Mouse (Mus musculus) heart, postnatal 36 days (tissue): Measurements from ENCODE around the gene L3mbtl3. TPM values are rescaled to one million over a fixed set of nuclear protein-coding genes. Genes with fewer than 3 reads are reported as not detected.

Experiments
- DNase-seq, 2 experiments: peaks; one replicate each; pipeline ENCODE4 v3.0.0; 2021 to 2022
- intact Hi-C: fragments of 180-260 bp; cut with DNase I; formaldehyde crosslinking; loops from one replicate; pipeline ENCODE4 v1.15.1; 2025
- total RNA-seq, 2 experiments: library from RNA; stranded (reverse); gene quantifications; 2 replicates each; pipeline ENCODE4 v1.2.3; 2021

Gene L3mbtl3
- total RNA-seq, 2 experiments from 2014 or later = 7.1 to 8.7 TPM

DNA sequence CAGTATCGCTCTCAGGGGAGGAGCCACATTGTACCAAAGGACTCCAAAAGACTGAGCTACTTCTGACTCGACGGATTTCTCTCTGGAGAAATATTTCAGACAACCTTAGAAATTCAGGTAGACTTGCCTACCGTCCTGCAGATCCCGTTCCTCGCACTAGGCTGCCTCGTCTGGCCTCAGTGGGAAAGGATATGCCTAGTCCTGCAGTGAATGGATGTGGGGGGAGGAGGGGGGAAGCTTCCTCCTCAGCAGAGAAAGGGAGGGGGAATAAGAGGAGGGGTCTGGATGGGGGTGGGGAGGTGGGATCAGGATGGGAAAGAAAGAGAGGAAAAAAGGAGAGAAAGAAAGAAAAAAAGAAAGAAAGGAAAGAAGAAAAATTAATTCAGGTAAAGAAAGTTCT lies 28.2 kb downstream of the L3mbtl3 start:
- DNase-seq = no peak
- intact Hi-C loops = loop anchor here (5.0 kb wide), 1 partner anchor 665 kb away; no protein-coding TSS in a partner anchor

- DNase-seq = no peak
- intact Hi-C loops = loop anchor here (5.0 kb wide), 1 partner anchor 664 kb away; no protein-coding TSS in a partner anchor
Measured at GRCm38 (mm10) chr10:26345879-26346278, 29.9 kb downstream of the L3mbtl3 start.

GRCm38 (mm10) chr10:26337896-26338503 lies 37.8 kb downstream of the L3mbtl3 start:
- intact Hi-C loops = loop anchor here (10.0 kb wide), 1 partner anchor 1073 kb away; no protein-coding TSS in a partner anchor
- peak in 1 of 2 experiments; percentile 3 for DNase-seq

- intact Hi-C loops = loop anchor here (10.0 kb wide), 1 partner anchor 1069 kb away; no protein-coding TSS in a partner anchor
- DNase-seq = no peak
Measured at GRCm38 (mm10) chr10:26333966-26334365, 41.8 kb downstream of the L3mbtl3 start.

GRCm38 (mm10) chr10:26332781-26333180 lies 43.0 kb downstream of the L3mbtl3 start:
- intact Hi-C loops = loop anchor here (10.0 kb wide), 1 partner anchor 1068 kb away; no protein-coding TSS in a partner anchor
- DNase-seq = no peak

GRCm38 (mm10) chr10:26328843-26329242 lies 46.9 kb downstream of the L3mbtl3 start:
- intact Hi-C loops = no loop called here
- DNase-seq = no peak

- intact Hi-C loops = no loop called here
- DNase-seq = no peak
Measured at GRCm38 (mm10) chr10:26327691-26328542, 47.9 kb downstream of the L3mbtl3 start.

GRCm38 (mm10) chr10:26327291-26327690 lies 48.5 kb downstream of the L3mbtl3 start:
- DNase-seq = no peak
- intact Hi-C loops = no loop called here

DNA sequence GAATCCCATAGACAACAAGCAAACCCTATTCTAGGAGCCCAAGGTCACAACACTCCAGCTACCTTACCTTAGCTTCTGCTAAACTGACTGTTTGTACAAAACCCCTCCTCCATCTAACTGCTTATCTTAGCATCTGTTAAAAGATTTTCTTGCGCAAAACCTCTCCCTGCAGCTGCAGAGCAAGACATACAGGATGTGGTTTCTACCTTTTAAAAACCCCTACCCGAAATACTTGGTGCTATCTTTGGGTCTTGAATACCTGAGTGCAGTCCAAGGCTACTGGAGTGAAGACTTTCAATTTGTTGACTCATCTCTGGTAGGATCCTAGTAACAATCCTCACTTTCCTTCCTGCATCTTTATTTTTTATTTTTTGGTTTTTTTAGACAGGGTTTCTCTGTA lies 50.5 kb downstream of the L3mbtl3 start:
- intact Hi-C loops = no loop called here
- no peak for DNase-seq

- intact Hi-C loops = no loop called here
- DNase-seq = no peak
Measured at GRCm38 (mm10) chr10:26322344-26323051, 53.3 kb downstream of the L3mbtl3 start.

DNA sequence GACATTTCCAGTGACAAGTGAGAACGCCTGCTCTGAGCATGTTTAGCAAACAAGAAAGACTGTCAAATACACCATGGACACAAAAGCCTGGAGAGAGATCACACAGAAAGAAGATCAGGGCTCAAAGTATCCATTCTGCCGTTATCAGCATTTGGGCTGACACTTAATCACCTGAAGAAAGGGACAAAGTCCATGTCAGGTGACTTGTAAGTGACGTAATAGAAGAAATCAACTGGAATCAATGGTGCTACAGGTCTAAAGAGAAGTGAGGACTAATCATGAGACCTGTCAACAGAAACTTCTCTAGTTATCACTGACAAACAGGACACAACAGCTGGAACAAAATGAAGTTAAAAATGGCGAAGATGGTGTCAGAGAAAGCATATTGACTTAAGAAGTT lies 55.1 kb downstream of the L3mbtl3 start:
- intact Hi-C loops = no loop called here

DNA sequence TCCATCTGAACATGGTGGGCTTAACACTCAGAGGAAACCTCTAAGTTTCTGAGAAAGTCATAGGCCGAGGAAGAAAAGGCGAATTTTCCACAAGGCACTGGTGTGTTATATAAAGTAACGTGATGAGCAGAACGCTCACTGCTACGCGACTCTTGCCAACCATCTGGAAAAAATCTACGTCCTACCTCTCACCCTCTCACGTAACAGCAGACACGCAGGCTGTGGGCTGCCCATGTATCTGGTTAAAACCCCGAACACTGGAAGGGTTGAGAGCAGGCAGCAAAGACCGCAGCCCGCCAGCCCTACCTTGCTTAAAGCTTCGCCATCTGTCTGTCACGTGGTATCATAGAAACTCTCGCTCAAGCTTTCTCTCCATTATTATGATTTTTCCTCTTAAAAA lies 61.4 kb downstream of the L3mbtl3 start:
- intact Hi-C loops = no loop called here
- no peak for DNase-seq

More for the DNA sequence above, 55.1 kb downstream of the L3mbtl3 start:
- DNase-seq = no peak

GRCm38 (mm10) chr10:26303485-26303884 lies 72.3 kb downstream of the L3mbtl3 start:
- no peak for DNase-seq
- intact Hi-C loops = no loop called here

DNA sequence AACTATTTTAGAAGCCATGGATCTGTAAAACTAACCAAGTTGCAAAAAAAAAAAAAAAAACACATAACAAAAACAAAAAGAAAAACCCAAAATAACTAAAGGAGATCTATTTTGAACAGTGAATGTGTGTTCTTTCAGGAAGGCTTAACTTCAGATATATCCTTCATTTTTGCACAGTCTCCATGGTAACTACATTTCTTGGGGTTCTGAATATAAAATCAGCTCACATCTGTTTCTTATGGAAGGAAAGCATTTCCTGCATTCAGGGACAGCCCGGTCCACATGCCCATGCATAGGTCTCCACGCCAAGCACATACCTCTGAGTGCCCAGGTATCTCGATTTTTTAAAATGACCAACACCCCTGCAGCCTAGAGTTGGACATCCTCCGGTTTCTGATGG lies 73.4 kb downstream of the L3mbtl3 start:
- intact Hi-C loops = no loop called here
- no peak for DNase-seq

GRCm38 (mm10) chr10:26297626-26298025 lies 78.1 kb downstream of the L3mbtl3 start:
- DNase-seq = no peak

DNA sequence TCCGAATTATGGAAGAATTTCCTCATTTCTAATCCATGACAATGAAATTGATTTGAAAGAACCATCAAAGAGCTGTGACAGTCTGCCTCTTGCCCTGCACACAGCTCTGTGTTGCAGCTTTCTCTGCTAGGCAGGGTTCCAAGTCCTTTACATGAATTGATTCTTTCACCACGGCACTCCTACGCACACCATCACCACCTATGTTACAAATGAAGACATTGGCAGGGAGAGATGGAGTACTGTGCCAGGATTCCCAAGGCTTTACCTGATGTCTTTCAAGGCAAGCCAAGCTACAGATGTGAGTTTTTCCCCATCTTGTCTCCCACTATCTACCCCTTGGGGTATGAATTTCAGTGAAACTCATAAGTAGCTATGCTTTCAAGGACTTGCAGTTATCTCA lies 78.6 kb downstream of the L3mbtl3 start:
- intact Hi-C loops = no loop called here
- no peak for DNase-seq

More at GRCm38 (mm10) chr10:26297626-26298025, 78.1 kb downstream of the L3mbtl3 start:
- intact Hi-C loops = no loop called here

DNA sequence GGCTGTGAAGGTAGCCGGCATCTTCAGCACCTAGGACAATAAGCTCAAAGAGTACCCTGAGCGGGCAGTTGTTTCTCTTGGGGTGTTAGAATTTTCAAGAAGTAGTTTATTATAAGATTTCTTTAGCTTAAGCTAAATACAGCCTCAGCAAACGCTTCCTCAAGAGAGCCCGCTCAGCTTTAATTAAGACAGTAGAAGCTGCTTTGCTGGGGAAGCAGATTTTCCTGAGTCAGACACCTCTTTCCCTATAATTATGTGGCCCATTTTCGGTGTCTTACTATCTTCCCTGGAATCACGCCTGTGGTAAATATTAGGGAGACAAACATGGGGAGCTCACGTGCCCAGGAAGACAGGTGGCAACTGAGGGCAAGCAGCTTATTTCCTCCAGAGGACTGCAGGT lies 88.6 kb downstream of the L3mbtl3 start:
- intact Hi-C loops = no loop called here
- no peak for DNase-seq

DNA sequence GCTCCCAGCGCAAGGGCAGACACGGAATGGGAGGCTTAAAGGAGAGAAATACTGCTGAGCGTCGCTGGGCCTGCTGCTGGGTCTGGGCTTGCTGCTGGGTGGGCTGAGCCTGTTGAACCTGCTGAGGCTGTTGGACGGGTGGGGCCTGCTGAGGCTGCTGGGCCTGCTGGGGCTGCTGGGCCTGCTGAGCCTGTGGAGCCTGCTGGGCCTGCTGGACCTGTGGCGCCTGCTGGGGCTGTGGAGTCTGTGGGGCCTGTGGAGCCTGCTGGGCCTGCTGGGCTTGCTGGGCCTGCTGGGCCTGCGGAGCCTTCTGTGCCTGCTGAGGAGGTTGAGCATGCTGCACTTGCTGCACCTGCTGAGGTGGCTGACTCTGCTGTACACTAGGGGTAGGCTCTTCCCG lies 95.8 kb downstream of the L3mbtl3 start:
- intact Hi-C loops = no loop called here
- DNase-seq = no peak

DNA sequence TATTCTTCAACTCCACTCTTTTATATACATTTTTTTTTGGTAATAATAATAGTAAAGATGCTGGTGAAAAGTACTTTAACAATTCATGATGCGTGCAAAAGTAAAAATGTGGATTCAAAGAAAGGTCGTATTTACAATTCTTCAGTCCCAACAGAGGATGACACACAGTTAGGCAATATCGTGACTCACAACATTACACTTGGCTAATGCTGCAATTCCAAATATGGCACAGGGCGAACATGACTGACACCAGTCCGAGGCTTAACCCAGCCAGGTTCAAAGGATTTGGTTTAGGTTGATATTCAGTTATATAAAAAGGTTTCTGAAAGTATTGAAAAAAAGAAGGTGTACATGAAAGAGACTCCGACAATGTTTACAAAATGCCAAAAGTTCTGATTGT lies 100.4 kb downstream of the L3mbtl3 start:
- intact Hi-C loops = no loop called here
- no peak for DNase-seq

GRCm38 (mm10) chr10:26263744-26264459 lies 111.9 kb downstream of the L3mbtl3 start:
- intact Hi-C loops = no loop called here
- DNase-seq = no peak
